Mouse (Mus musculus) left cerebral cortex, adult 9 months (tissue): ENCODE measurements at regions not wholly inside any gene's neighbourhood (a gene's known extent, or its start where the extent isn't known, plus 50 kb on each side); places are given as distances from the start of the nearest gene placed in this dataset.

Experiments used
- DNase-seq, 2 experiments: peaks; one replicate each; pipeline ENCODE4 v3.0.0; 2022; ENCODE audit warnings: low spot score in 2 of 2

DNA sequence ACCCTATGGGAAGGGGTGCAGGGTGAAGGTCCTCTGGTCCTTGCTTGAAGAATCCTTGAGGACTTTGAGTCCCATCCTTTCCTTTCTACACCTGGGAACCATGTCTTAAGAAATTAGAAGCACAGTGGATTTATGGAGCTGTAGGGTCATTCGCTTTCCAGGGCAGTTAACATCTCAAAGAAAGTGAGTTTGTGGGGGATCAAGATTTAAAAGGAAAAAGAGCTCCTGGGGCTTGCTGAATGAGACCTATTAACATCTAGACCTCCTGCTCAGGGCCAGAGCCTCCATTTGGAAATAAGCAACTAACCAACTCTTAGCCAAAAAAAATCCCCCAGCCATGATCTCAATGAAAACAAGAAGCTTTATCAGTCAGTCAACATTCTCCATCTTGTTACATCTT lies 148.0 kb upstream of the Ofcc1 start:
- DNase-seq = no peak

DNA sequence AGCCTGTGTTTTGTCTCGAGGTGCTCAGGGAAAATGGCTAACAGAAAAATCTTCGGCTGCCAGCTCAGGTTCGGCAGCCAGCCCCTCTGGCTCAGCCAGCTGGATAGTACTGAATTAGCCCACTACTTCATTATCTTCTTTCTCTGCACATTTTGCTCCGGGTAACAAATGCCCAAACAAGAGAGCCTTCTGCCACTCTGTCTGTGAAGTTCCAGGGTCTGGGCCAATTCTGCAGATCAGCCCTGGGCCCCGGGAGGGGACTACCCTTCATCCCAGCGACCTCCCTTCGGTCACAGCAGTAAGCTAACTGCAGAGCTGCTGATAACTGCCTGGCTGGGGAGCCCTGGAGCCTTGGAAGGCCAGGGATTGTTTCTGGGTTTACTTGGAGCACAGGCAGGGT lies 119.6 kb upstream of the Ofcc1 start:
- no peak for DNase-seq

DNA sequence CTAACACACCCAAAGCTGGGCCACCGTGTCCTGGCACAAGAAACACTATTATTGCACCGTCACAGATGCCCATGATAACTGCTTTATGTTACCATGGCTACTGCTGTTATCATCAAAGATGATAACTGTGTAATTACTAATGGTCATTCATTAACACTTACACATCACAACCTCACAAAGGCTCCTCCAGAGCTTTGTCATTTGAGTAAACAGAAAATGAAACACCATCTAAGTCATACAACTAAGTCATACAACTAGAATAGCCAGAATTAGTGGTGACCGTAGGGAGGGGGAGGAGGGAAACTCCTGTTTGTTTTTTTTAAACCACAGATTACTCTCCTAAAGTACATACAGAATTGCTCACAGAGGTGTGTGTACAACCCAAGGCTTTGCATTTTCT lies 111.4 kb upstream of the Ofcc1 start:
- no peak for DNase-seq

DNA sequence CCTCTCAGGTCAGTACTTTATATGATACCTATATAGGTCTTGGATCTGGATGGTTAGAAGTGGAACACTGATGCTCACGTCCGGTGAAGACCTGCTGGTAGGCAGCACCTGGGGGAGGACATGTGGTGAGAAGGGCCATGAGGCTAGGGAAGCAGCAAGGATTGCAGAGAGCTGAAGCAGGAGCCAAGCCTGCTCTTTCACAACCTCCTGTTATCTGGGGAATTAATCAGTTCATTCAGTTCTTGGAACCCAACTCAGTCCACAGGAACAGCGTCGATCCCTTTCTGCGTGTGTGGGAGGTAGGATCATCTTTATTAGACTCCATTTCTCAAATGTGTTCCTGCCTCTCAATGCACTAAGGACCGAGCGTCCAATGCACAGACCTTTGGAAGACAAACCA lies 107.9 kb upstream of the Ofcc1 start:
- no peak for DNase-seq

DNA sequence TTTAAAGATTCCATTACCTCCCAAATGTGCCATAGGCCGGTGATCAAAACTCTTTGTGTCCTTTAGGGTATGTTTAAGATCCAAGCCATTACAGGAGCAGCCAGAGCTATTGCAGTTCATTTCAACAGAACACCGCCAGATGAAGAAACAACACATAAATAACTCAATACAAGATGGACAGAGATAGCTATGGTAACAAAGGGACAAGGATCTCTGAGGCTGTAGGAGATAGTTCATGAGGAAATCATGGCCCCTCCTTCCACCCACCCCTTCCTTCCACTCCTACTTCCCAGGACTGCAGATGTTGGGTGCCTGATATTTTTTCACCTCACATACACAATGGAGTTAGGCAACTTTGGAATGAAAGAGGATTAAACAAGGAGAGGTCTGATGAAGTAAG lies 92.1 kb upstream of the Ofcc1 start:
- no peak for DNase-seq

DNA sequence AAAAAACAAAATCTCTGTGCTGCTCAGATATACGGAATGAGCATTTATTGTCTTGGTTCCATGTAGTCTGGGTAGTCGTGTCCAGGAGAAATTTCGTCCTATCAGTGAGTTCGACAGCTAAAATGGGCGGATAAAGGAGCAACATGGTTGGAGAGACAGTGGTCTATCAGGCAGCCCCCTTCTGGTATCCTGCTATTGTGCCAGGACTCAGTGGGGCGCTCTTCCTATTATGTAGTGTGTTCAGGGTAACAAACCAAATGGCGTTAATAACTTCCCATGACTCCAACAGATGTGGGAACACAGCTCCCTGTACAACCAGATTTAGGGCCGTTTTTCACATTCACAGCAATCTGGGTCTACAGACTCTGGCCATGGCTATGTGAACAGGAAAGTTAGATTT lies 68.6 kb upstream of the Ofcc1 start:
- no peak for DNase-seq

DNA sequence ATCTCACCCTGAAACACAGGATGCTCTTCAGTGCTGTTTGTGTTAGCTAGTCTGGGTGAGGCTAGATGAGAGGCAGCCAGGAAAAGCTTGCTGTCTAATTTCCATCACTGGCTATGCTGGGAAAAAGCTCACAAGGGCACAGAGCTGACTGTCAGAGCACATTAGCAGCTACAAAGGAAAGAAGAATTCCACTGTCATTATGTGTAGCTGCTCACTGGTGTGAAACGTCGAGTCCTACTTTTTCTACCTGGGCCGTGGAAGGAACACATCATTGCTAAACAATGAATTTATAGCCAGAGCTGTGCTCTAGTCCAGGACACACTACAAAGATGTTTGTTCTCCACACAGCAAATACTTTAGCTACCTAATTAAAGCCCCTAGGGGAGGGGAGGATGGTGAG lies 61.8 kb upstream of the Ofcc1 start:
- no peak for DNase-seq

DNA sequence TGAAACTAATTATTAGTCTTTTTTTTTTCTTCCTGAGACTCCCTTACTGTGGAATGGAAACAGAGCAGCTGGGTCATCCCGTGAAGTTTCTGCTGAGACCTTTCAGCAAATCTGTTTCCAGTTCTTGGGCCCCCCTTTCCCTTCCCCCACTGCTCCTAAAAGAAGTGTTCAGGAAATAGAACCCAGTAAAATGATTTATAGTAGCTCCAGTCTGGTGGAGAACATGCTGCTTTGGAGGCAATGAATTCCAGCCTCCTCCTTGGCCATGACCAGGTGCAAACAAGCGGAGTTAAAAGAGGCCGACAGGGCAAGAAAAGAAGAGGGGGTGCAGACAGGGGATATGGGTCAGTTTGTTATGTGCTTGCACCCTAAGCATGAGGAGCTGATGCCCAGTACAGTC lies 56.6 kb upstream of the Ofcc1 start:
- no peak for DNase-seq

DNA sequence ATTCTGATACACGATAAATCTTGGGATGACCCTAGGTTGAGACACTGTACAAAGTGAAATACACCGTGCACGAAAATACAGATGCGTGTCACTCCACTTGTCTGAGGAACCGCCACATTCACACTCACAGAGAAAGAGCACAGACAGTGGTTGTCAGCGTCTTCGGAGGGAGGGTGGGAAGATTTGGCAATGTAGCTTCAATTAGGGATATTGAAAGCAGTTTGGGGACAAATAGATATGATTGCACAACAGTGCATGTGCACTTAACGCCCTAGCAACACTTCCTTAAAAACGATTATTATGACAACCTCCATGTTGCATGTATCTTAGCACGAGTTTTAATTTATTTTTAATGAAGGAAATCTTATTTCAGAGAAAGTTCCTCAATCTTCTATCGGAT lies 51.8 kb upstream of the Ofcc1 start:
- no peak for DNase-seq
